Mouse (Mus musculus) kidney, postnatal 36 days (tissue): ENCODE results near the gene Gm10638.

Source experiments
- DNase-seq, 2 experiments: peaks; one replicate each; pipeline ENCODE4 v3.0.0; 2021 to 2022; ENCODE audit warnings: mixed read lengths in 2 of 2

Gene Gm10638

DNA sequence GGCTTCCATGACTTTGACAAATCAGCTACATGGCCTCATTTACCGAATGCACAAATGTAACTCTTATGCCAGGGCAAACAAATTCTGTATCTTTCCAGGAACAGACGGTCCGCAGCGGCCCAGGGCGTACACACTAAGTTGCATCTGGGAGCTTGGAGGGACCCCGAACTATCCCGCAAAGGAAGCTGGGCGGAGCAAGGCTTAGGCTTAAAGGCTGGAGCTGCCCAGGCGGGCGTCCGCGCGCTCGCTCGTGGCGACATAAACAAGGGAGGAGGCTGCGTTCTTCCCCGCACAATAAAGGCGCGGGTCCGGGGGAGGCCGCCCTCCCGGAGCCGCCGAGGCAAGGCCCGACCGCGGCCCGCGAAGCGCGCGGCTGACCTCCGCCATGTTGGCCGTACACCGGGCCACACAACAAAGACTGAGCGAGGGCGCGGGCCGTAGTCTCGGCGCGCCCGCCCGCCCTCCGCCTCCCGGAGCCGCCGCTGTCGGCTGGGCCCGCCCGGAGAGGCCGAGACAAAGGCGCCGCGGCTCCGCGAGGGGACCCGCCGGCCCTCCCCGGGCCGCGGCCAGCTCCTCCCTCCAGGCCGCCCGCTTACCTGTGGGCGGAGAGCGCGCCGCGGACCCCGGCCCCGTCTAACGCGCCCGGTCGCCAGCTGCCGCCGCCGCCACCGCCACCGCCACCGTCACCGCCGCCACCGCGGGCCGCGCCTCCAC, at the start of gene Gm10638, which contains the start of gene Siah1a:
TSS of gene Gm10638 (plus strand) at position 479 of the 714 bp plus-strand sequence.
TSS of gene Siah1a (minus strand) at position 714 of the 714 bp plus-strand sequence.
- DNase-seq, result peak; percentile 62 to 77

DNA sequence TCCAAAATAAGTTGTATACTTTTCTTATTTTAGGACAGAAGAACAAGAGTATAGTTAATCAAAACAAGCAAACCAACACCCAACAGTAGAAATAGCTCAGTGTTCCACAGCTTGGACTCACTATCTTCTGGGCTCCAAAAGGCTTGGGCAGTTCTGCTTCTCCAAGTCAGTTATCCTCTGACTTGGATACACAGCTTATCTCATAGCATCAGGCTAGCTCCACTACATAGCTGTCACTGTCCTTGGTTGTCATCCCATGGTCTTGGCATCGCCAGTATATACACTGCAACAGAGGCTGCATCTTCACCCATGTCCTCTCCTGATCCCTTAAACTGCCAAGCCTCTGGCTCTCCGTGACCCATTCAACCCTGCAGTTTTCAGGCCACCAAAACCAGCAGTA, 49.8 kb upstream of the Gm10638 start:
- DNase-seq, result no peak

DNA sequence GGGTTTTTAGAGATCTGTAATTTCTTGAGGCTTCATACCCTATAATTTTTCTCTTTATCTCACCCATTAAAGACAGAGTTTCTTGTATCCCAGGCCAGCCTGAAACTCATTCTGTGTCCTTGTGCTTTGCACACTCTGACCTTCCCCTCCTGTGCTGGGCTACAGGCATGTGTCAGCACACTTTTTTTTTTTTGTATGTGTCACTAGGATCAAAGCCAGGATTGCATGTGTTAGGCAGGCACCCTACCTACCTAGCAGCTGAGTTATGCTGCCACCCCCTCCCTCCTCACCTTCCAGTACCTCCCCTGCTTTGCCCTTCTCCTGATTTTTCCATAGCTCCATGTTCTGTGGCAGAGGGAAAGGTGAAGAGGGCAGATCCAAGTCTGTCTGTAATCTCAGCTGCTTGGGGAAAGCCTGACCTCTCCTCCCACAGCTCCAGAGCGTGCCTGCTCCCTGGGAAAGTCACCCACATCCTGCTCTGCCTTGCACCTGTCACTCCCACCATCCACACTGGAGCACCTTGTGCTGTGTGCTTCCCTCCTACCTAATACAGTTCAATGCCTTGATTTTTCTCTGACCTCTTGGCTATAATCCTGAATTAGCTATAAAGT, 46.6 kb upstream of the Gm10638 start:
- DNase-seq, result no peak

DNA sequence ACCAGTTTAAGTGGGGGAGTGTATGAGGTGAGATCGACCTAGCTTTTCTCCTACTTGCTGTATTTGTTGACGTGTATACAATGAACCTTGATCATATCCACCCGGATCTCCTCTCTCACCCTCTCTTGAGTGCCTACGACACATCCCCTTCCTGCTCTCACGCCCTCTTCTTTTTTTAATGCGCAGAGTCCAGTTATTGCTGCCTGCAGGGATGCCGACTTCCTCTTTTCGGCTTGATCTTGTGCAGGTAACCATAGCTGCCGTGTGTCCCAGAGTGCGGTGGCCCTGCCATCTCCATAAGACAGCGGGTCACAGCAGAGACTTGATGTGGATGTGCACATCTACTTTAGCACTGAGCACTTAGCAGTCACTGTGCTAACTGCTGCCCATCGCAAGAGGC, 46.0 kb upstream of the Gm10638 start:
- DNase-seq, result no peak

DNA sequence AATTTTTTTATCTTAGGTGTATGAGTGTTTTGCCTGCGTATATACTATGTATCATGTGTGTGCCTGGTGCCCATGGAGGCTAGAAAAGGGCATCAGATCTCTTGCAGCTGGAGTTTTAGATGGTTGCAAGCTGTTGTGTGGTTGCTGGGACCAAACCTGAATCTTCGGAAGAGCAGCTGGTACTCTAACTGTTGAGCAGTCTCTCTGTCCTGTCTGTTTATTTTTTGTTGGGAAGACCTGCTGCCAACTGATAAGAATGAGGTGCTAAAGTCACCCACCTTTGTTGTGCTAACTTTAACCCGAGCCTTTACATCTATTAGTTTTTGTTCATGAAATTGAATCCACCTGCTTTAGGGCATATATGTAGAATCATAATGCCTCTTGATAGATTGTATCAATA, 43.0 kb upstream of the Gm10638 start:
- DNase-seq, result no peak

DNA sequence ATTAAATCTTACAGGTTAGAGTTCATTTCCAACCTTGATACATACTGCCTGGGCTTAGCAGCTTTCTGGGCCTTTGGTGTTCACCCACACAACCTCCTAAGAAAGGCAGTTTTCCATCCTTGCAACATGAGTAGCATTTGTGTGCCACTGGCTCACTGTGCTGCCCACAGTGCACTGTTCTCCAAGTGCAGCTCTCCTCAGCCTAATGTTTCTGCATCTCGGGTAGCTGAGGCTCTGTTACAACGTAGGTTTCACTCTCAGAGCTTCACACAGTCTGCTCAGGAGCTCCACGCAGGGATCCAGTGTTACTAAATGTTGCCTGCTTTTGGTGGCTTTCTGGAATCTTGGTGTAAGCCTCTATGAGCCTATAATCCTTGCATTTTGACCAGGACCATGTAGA, 40.2 kb upstream of the Gm10638 start:
- no peak for DNase-seq

DNA sequence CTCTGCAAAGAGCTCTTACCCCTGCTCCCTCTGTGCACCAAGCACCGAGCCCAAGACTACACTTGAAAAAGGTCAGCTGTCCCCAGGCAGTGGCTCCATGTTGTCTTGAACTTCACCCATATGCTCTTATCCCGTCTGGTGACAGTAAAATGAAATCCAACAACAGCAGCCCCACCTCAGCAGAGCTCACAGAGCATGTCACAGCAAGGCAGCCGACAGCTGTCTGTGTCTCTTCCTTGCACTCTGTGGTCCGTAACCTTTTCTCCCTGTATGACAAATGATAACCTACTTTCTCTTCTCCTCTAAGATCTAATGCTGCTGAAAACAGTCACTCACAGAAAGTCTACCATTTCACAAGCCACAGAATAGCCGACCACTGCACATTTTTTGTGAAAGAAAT, 38.7 kb upstream of the Gm10638 start:
- no peak for DNase-seq

DNA sequence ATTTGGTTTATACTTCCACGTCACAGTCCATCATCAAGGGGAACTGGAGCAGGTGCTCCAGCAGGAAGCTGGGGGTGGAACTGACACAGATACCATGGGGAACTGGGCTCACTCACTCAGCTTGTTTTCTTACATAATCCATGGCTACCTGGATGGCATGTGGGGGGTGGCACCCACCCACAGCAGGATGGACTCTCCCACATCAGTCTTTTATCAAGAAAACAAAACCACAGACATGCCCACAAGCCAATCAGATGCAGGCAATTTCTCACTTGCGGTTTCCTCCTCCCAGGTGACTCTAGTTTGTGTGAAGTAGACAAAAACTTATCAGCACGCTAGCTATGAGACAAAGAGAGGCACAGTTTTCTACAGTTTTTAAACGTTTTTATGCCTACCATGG, 37.6 kb upstream of the Gm10638 start:
- DNase-seq, result no peak

DNA sequence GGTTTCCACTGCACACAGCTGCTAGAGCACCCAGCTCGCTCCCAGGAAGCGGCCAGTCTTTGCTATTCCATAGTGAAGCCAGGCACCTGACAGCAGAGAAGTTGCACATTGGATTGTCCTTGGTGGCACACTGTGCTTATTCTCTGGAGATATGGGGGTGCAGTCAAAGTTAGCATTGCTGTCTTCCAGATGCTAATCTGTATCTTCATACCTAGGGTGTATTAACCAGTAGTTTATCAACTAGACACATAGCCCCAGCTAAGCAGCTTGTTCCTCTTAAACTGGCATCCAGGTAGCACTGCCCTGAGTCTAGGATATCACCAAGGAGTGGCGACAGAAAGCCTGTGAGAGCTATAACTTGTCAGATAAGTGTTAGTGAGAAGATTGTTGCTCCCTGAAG, 32.9 kb upstream of the Gm10638 start:
- DNase-seq, result no peak

DNA sequence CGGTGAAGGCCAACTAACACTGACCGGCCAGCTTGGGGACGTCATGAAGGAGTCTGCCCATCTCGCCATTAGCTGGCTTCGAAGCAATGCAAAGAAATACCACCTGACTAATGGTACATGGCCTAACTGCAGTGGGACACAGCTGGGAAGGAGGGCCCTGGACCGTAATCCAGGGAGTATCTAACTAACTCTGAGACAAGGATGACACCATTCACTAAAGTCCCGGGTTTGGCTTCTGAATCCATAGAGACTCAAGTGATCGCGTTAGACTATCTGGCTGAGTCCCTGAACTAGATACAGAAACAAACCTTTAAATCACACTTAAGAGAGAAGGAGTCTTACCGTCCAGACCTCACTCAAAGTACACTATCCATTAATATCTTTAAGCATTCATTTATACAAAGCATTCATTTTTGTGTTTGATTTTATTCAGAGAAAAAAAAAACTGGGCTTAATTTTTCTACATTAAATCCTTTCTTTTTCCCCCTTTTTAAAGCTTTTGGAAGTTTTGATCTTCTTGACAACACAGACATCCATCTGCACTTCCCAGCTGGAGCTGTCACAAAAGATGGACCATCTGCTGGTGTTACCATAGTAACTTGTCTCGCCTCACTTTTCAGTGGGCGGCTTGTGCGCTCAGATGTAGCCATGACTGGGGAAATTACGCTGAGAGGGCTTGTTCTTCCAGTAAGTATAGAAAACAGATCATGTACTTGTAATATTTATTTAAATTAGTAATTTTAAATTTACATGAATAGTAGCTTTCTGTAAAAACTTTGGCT, 31.9 kb upstream of the Gm10638 start:
- no peak for DNase-seq

DNA sequence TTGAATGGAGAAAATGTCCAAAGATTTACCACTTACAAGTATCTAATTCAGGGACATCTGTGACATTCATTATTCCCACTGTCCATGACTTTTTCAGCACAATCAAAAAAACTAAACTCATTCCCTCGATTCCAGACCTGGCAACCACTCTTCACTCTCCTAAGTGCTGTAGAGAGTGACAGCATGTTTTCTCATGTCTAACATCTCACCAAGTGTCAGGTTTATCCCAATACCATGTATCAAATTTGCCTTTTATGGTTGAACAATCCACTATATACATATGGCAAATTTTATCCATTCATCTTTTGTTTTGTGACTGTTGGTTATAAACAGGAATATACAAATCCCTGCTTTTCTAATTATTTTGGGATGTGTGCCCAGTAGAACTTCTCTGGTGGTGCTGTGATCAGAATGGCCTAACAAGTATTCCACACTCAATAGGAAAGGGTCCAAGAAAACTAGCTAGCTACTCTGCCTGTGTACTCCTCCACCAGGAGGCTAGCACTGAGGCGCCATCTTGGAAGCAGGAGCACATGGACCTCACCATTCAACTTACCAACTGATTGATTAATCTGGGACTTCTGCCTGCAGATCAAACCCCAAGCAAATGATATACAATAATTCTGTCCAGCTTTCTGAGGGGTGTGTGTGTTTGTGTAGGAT, 27.0 kb upstream of the Gm10638 start:
- DNase-seq, result no peak

DNA sequence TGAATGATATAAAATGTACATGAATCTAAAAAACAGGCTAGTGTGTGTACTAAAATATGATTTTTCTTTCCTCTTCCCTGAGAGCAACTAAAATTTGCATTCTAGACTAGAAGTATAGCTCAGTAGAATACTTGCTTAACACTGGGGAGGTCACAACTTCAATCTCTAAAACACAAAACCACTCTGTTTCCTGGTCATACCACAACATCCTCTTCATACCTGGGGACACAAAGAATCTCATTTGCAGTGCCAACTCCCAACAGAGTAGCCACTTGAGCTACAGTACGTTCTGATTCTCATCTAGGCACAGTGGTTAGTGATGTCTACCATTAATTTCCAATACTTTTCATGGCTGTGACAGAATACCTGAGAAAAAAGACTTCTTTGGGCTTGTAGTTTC, 26.1 kb upstream of the Gm10638 start:
- DNase-seq, result no peak

DNA sequence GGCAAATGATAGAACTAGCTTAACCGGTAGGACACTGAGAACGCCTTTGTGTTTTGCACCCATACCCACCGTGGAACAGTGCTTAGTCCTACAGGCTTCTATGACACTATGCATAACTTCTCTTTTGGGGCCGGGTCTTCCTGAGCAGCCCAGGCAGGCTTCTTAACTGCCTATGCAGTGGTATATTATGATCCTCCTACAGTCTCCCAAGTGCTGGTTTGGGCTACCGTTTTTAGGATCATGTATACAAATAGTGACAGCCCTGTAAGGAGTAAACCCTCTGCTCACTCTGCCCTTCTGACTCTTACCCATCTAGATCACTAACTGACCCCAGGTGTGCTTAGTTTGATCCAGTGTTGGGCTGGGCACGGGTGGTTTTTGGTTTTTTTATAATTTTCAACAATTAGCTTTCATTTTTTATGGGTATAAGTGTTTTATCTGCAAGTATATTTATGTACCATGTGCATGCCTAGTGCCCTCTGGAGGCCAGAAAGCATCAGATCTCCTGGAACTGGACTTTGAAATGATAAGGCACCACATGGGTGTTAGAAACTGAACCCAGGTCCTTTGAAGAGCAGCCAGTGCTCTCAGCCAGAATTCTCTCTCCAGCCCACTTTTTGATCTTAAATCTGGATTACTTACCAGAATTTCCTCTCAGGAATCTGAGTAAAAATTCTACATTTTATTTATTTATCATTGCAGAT, 24.6 kb upstream of the Gm10638 start:
- peak; percentile 25 to 42 for DNase-seq

DNA sequence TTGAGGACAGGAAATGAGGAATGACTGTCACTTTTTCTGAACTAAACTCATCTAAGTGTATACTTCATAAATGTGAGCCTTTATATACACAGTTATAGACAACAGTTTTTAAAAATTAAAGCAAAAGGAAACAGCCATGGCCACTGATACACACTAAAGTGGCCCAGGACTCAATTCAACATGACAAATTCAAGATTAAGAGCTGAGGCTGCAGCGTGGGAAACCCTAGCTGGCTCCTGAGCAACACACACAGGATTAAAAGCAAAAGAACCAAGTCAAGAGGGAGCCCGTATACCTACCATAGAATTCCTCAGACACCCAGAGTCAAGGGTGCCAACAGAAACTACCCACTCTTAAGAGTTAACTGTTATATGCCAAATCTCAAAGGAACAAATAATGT, 24.0 kb upstream of the Gm10638 start:
- DNase-seq, result no peak

DNA sequence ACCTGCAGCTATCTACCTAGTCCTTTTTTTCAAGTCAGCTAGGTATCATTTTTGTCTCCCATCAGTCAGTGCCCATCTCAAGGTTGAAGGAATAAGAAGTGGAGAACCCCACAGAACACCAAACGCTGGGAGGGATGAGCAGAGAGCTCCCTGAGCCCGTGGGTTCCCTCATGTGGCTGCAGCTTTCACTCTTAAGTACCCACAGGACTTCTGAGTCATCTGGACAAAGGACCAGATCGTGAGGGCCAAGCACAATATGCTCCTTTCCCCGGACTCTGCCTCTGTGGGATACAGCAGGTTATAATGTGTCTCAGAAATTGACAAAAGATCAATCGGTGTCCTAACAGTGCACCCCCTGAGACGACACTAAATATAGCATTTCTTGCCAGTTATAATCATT, 18.5 kb upstream of the Gm10638 start:
- no peak for DNase-seq

DNA sequence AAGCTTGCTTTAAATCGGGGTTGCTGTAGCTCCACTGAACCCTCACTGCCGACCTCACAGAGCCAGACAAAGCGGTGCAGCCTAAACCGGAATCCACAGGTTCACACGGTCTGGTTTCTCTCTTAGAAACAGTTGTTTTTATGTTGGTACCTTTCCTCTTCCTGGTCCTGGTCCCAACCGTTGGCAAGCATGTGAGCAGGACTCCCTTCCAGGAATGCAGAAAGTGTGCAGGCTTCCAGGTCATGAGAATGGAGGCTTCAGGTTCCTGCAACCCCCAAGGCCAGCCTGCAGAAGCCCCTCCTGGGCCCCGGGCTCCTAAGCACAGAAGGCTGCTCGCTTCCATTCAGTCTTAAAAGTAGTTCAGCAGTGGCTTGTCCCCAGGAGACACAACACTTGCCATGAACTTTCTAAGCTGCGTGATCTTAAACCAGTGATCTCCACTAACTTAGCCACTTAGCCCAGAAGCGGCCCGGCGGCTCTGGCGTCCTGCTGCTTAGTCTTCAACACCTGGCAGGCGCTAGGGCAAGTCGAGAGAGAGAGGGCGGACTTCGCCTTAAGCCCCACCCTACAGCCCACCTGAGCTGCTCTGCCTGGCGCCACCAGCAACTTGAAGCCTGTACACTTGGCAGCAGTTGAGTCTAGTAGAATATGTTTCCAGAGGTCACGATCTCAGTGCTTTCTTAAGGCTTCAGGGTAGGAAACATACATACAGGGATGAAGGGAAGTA, 17.1 kb upstream of the Gm10638 start:
- DNase-seq, result peak; percentile 38 to 47

DNA sequence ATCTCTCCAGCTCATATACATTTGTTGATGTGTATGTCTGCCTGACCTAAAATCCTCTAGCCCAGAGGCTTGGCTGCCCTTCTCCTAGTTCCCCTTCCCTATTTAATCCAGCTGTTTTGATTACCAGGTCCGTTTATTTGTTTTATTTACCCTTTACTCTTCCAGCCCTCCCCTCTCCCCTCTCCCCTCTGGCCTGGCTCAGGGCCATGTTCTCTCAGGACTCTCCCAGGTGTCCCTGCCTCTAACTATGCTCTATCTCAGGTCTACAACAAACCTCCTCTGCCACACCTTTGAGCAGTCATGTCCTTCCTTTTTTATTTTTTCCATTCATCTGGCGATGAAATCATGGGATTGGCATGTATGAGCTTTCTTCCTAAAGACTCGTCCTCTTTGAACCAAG, 15.2 kb upstream of the Gm10638 start:
- peak in 1 of 2 experiments; percentile 28 for DNase-seq

DNA sequence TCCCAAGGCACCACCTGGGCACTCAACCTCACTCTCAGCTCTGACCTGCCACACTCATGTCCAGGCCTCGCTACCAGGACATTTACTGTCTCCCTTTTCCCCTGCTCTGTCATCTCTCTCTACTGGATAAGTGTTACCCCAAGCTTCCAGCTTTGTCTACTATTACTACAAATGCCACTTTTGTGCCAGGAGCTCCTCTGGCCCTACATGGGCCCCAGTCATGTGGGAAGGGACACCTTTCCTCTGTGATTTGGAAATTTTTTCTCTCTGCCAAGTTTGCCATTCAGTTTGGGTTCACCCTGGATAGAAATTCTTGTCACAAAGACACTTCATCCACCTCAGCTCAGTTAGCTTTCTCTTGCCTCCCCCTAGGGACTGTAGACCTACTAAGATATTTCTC, 14.6 kb upstream of the Gm10638 start:
- no peak for DNase-seq

DNA sequence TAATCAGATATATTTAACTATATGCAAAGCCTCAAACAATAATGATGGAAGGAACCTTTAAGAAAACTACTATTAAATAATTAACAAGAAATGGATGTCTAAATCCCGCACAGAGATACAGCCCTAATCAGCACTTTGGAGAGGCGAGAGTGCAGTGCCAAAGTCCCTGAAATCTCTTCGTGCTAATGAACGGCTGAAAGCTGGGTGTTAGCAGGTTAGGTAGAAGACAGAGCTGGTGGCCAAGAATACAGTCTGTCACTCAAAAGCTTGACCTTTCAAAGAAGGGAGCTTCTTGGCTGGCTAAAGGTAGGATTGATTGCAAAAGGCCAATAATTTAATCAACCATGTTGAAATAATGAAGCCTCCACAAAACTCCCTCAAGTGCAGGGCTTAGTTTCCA, 11.3 kb upstream of the Gm10638 start:
- DNase-seq, result peak in 1 of 2 experiments; percentile 46

DNA sequence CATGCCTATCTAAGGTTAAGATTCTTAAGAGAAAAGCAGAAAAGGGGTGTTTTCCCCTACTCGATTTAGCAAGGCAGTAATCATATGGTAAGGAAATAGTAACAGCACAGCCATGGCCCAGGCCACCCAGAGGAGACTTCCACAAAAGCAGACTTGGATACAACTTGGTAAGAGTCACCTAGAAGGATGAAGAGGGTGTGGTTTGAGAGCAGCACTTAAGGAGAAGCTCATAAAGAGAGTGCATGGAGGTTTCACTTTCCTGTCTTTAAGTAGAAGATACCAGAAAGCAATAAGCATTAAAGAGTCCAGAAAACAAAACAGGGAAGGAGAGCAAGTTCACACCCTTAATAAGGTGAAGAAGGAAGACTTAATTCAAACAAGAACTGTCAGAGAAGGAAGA, 10.5 kb upstream of the Gm10638 start:
- DNase-seq, result no peak

DNA sequence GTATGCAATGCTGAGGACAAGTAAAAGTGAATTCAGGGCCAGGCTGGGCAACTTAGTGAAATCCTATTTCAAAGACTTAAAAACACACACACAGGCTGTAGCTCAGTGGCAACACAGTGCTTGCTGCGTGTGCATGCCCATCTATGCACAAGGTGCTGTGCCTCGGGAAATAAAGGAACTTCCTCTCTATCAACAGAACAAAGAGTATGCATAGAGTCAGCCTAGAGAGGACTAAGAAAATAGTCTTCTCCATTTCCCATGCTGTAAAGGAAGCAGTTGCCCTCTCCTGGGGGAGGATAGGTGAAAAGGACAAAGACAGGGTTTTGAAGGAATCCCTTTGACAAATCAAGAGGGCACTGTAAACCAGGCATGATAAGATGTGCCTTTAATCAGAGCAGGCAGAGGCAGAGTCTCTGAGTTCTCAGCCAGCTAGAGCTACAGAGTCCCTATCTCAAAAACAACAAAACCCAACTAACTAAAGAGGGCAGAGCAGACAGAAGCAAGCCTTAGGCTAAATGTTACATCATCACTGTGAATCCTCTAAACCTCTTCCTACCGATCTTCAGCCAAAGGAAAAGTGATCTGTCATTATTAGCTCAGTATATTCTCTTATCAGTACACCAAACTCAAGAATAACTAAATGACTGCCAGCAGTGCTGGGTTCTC, 9.9 kb upstream of the Gm10638 start:
- no peak for DNase-seq
